Mouse (Mus musculus): ENCODE results near the gene Crmp1. TPM values are rescaled to one million over a fixed set of nuclear protein-coding genes. Genes with fewer than 3 reads are reported as not detected.

Gene Crmp1
- polyA plus RNA-seq (2016; fragmentation: Nextera tagmentation; extraction: Ambion mirVana), result 352 and 405 TPM in 2 replicates

- Histone ChIP-seq H3K27me3 (peaks cover 71% of the 10 kb centered on the region), H3K9ac (peak within 1 kb of the TSS; percentile 68), H3K36me3 (replicated peaks) (no peaks in the 10 kb centered on the region), H3K9me3 (no peaks in the 10 kb centered on the region), H3K27ac (peak within 1 kb of the TSS; percentile 42; the same call in 1 of the 2 replicates), H3K4me2 (peak within 1 kb of the TSS; percentile 72), H3K4me3 (replicated peaks) (peak within 1 kb of the TSS; percentile 76), H3K4me1 (peaks cover 55% of the 10 kb centered on the region)
- under 1% methylated on average over 54 of the region's 56 CpGs for WGBS
- peak; percentile 79 for ATAC-seq (ENCODE audit: low FRiP score)
Observed at GRCm38 (mm10) chr5:37241651-37242151, at the start of gene Crmp1. Gene Crmp1 (plus strand): TSS chr5:37241940.

- H3K9me3 ChIP-seq, result no peaks in the 10 kb centered on the region
- H3K27ac ChIP-seq, result no peak overlapping the region
- H3K4me3 ChIP-seq (replicated peaks), result no peak overlapping the region
- ATAC-seq (ENCODE audit: low FRiP score), result no peak
- no peaks in the 10 kb centered on the region for H3K36me3 ChIP-seq (replicated peaks)
- H3K27me3 ChIP-seq, result no peaks in the 10 kb centered on the region
- H3K4me2 ChIP-seq, result no peak overlapping the region
- WGBS, result 73% methylated on average over 8 of the region's 8 CpGs
- H3K9ac ChIP-seq, result no peak overlapping the region
- peaks cover 10% of the 10 kb centered on the region for H3K4me1 ChIP-seq
Observed at GRCm38 (mm10) chr5:37196196-37196595, 45.5 kb upstream of the Crmp1 start.

GRCm38 (mm10) chr5:37196666-37197250 lies 45.0 kb upstream of the Crmp1 start:
- Histone ChIP-seq H3K4me2 (no peak overlapping the region), H3K9ac (no peak overlapping the region), H3K9me3 (no peaks in the 10 kb centered on the region), H3K4me3 (replicated peaks) (no peak overlapping the region), H3K27ac (no peak overlapping the region), H3K27me3 (no peaks in the 10 kb centered on the region), H3K4me1 (peaks cover 10% of the 10 kb centered on the region), H3K36me3 (replicated peaks) (no peaks in the 10 kb centered on the region)
- no peak for ATAC-seq (ENCODE audit: low FRiP score)
- 77% methylated on average over 10 of the region's 10 CpGs for WGBS

- WGBS, result 72% methylated on average over 3 of the region's 3 CpGs
Observed at GRCm38 (mm10) chr5:37197423-37197822, 44.3 kb upstream of the Crmp1 start.

GRCm38 (mm10) chr5:37198011-37198688 lies 43.6 kb upstream of the Crmp1 start:
- Histone ChIP-seq H3K36me3 (replicated peaks) (no peaks in the 10 kb centered on the region), H3K9me3 (no peaks in the 10 kb centered on the region), H3K4me2 (no peak overlapping the region), H3K27ac (no peak overlapping the region), H3K4me1 (peaks cover 10% of the 10 kb centered on the region), H3K27me3 (no peaks in the 10 kb centered on the region), H3K9ac (no peak overlapping the region), H3K4me3 (replicated peaks) (no peak overlapping the region)
- 46% methylated on average over 2 of the region's 2 CpGs for WGBS
- ATAC-seq (ENCODE audit: low FRiP score), result no peak

More at GRCm38 (mm10) chr5:37197423-37197822, 44.3 kb upstream of the Crmp1 start:
- Histone ChIP-seq H3K27ac (no peak overlapping the region), H3K27me3 (no peaks in the 10 kb centered on the region), H3K4me1 (peaks cover 10% of the 10 kb centered on the region), H3K4me2 (no peak overlapping the region), H3K9me3 (no peaks in the 10 kb centered on the region), H3K4me3 (replicated peaks) (no peak overlapping the region), H3K9ac (no peak overlapping the region), H3K36me3 (replicated peaks) (no peaks in the 10 kb centered on the region)
- no peak for ATAC-seq (ENCODE audit: low FRiP score)

- 0 out of 2 replicates have a peak overlapping the region, but pooled peaks have one; percentile 8 for H3K27ac ChIP-seq
- no peak overlapping the region for H3K4me3 ChIP-seq (replicated peaks)
- no peaks in the 10 kb centered on the region for H3K27me3 ChIP-seq
- no peaks in the 10 kb centered on the region for H3K9me3 ChIP-seq
- H3K9ac ChIP-seq, result no peak overlapping the region
- no peak overlapping the region for H3K4me2 ChIP-seq
- no peak for ATAC-seq (ENCODE audit: low FRiP score)
- 56% methylated on average over 1 of the region's 1 CpGs for WGBS
- H3K4me1 ChIP-seq, result peaks cover 10% of the 10 kb centered on the region
- no peaks in the 10 kb centered on the region for H3K36me3 ChIP-seq (replicated peaks)
Observed at GRCm38 (mm10) chr5:37202285-37202684, 39.5 kb upstream of the Crmp1 start.

GRCm38 (mm10) chr5:37204886-37205285 lies 36.9 kb upstream of the Crmp1 start:
- Histone ChIP-seq H3K36me3 (replicated peaks) (no peaks in the 10 kb centered on the region), H3K4me3 (replicated peaks) (no peak overlapping the region), H3K9ac (no peak overlapping the region), H3K4me2 (no peak overlapping the region), H3K9me3 (no peaks in the 10 kb centered on the region), H3K27me3 (no peaks in the 10 kb centered on the region), H3K4me1 (no peaks in the 10 kb centered on the region), H3K27ac (no peak overlapping the region)
- 88% methylated on average over 7 of the region's 7 CpGs for WGBS
- no peak for ATAC-seq (ENCODE audit: low FRiP score)

GRCm38 (mm10) chr5:37205420-37205819 lies 36.3 kb upstream of the Crmp1 start:
- H3K4me3 ChIP-seq (replicated peaks), result no peak overlapping the region
- WGBS, result 78% methylated on average over 1 of the region's 1 CpGs
- H3K4me2 ChIP-seq, result no peak overlapping the region
- H3K9me3 ChIP-seq, result no peaks in the 10 kb centered on the region
- H3K27ac ChIP-seq, result no peak overlapping the region
- no peaks in the 10 kb centered on the region for H3K4me1 ChIP-seq
- no peaks in the 10 kb centered on the region for H3K36me3 ChIP-seq (replicated peaks)
- ATAC-seq (ENCODE audit: low FRiP score), result no peak
- H3K27me3 ChIP-seq, result no peaks in the 10 kb centered on the region
- no peak overlapping the region for H3K9ac ChIP-seq

GRCm38 (mm10) chr5:37206364-37206763 lies 35.4 kb upstream of the Crmp1 start:
- 58% methylated on average over 2 of the region's 2 CpGs for WGBS
- H3K27ac ChIP-seq, result no peak overlapping the region
- no peak overlapping the region for H3K4me2 ChIP-seq

GRCm38 (mm10) chr5:37212938-37213708 lies 28.6 kb upstream of the Crmp1 start:
- no peak for ATAC-seq (ENCODE audit: low FRiP score)
- Histone ChIP-seq H3K9ac (no peak overlapping the region), H3K27ac (no peak overlapping the region), H3K9me3 (no peaks in the 10 kb centered on the region), H3K4me1 (no peaks in the 10 kb centered on the region), H3K36me3 (replicated peaks) (no peaks in the 10 kb centered on the region), H3K4me2 (no peak overlapping the region), H3K4me3 (replicated peaks) (no peak overlapping the region), H3K27me3 (no peaks in the 10 kb centered on the region; the same call in 1 of the 2 replicates)
- 93% methylated on average over 9 of the region's 9 CpGs for WGBS

More at GRCm38 (mm10) chr5:37206364-37206763, 35.4 kb upstream of the Crmp1 start:
- Histone ChIP-seq H3K9me3 (no peaks in the 10 kb centered on the region), H3K4me3 (replicated peaks) (no peak overlapping the region), H3K36me3 (replicated peaks) (no peaks in the 10 kb centered on the region), H3K27me3 (no peaks in the 10 kb centered on the region), H3K4me1 (no peaks in the 10 kb centered on the region), H3K9ac (no peak overlapping the region)
- ATAC-seq (ENCODE audit: low FRiP score), result no peak

- H3K27me3 ChIP-seq, result no peaks in the 10 kb centered on the region; the same call in 1 of the 2 replicates
- no peaks in the 10 kb centered on the region for H3K36me3 ChIP-seq (replicated peaks)
- H3K4me3 ChIP-seq (replicated peaks), result no peak overlapping the region
- no peak overlapping the region for H3K9ac ChIP-seq
- no peak overlapping the region for H3K4me2 ChIP-seq
- no peak for ATAC-seq (ENCODE audit: low FRiP score)
- H3K9me3 ChIP-seq, result no peaks in the 10 kb centered on the region
- H3K27ac ChIP-seq, result no peak overlapping the region
- WGBS, result 81% methylated on average over 4 of the region's 4 CpGs
- no peaks in the 10 kb centered on the region for H3K4me1 ChIP-seq
Observed at GRCm38 (mm10) chr5:37213709-37214103, 28.0 kb upstream of the Crmp1 start.

GRCm38 (mm10) chr5:37214614-37215013 lies 27.1 kb upstream of the Crmp1 start:
- H3K27me3 ChIP-seq, result no peaks in the 10 kb centered on the region; the same call in 1 of the 2 replicates
- H3K4me1 ChIP-seq, result no peaks in the 10 kb centered on the region; the same call in 1 of the 2 replicates
- ATAC-seq (ENCODE audit: low FRiP score), result no peak
- no peak overlapping the region for H3K9ac ChIP-seq
- H3K36me3 ChIP-seq (replicated peaks), result no peaks in the 10 kb centered on the region
- WGBS, result 86% methylated on average over 6 of the region's 6 CpGs
- H3K27ac ChIP-seq, result no peak overlapping the region
- H3K4me3 ChIP-seq (replicated peaks), result no peak overlapping the region
- H3K4me2 ChIP-seq, result no peak overlapping the region
- H3K9me3 ChIP-seq, result no peaks in the 10 kb centered on the region
